Mouse (Mus musculus): Measurements from ENCODE around the gene C8g. TPM values are rescaled to one million over a fixed set of nuclear protein-coding genes. Genes with fewer than 3 reads are reported as not detected.

Gene C8g
- polyA plus RNA-seq, 1 experiment from 2014 or later = 106 TPM

DNA sequence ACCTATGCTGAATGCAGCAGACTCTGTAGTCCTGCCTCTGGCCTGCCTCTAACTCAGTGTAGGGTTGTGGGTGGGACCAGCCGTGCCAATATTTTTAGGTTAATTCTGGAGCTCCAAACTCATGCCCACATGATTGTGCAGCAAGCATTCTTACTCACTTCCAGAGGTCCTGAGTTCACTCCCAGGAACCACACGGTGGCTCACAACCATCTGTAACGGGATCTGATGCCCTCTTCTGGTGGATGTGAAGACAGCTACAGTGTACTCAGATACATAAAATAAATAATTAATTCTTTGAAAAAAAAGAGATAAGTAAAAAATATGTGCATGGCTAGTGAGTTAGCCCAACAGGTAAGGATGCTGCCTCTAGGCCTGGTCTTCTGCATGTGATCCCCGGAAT lies 5.1 kb downstream of the C8g start:
- H3K36me3 ChIP-seq (replicated peaks; ENCODE audit: insufficient read depth, low read length) = no peaks in the 10 kb centered on the region
- no peak for DNase-seq

DNA sequence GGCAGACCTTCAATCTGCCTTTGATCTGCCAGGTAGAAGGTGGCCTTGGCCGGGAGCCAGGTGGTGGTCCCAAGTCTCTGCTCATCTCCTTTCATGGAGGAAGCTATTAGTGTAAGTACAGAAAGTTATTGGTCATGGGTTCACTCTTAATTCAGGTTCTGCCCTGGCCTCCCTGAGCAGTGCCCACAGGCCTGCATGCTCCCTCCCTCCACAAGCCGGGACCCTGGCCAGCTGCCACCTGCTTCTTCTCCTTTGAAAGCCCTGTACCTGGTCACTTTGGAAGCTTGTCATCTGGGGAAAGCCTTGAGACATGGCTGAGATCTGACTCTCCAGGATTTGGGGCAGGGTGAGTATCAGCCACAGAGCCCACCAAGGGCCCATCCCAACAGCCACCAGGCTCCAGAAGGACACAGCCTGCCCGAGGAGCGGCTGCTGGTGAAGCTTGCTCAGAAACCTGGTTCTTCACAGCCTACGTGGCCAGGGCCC lies 8.0 kb downstream of the C8g start, which contains the start of gene Lcn12:
Gene Lcn12 (minus strand): TSS at position 436 of the 486 bp plus-strand sequence.
- H3K4me3 ChIP-seq (ENCODE audit: low read depth, low read length) = no peak within 1 kb of the TSS
- no peak within 1 kb of the TSS for H3K4me2 ChIP-seq (ENCODE audit: low read depth, low read length)
- no peak within 1 kb of the TSS for H3K27ac ChIP-seq (ENCODE audit: low read depth)
- 77% methylated on average over 5 of the region's 5 CpGs for WGBS (ENCODE audit: insufficient replicate concordance)
- no peaks in the 10 kb centered on the region for H3K36me3 ChIP-seq (replicated peaks; ENCODE audit: insufficient read depth, low read length)
- no peaks in the 10 kb centered on the region for H3K4me1 ChIP-seq (ENCODE audit: insufficient read depth)
- DNase-seq = no peak
- no peak for ATAC-seq
- no peak within 1 kb of the TSS for H3K9ac ChIP-seq (replicated peaks)
- no peaks in the 10 kb centered on the region for H3K9me3 ChIP-seq (ENCODE audit: low read length)
- H3K27me3 ChIP-seq (ENCODE audit: insufficient read depth, low read length) = no peaks in the 10 kb centered on the region
- TF ChIP-seq EP300 (IDR thresholded peaks at IDR 0.05; ENCODE audit: low read depth) = no peak
- no peak for TF ChIP-seq CTCF (IDR thresholded peaks at IDR 0.05; ENCODE audit: low read depth)

More for the DNA sequence above, 5.1 kb downstream of the C8g start:
- H3K4me3 ChIP-seq (ENCODE audit: low read depth, low read length) = no peak overlapping the region
- no peak overlapping the region for H3K9ac ChIP-seq (replicated peaks)
- H3K9me3 ChIP-seq (ENCODE audit: low read length) = no peaks in the 10 kb centered on the region
- peaks cover 14% of the 10 kb centered on the region for H3K4me1 ChIP-seq (ENCODE audit: insufficient read depth)
- H3K4me2 ChIP-seq (ENCODE audit: low read depth, low read length) = no peak overlapping the region
- H3K27ac ChIP-seq (ENCODE audit: low read depth) = no peak overlapping the region
- ATAC-seq = no peak
- H3K27me3 ChIP-seq (ENCODE audit: insufficient read depth, low read length) = no peaks in the 10 kb centered on the region
- 42% methylated on average over 4 of the region's 4 CpGs for WGBS (ENCODE audit: insufficient replicate concordance)
- no peak for TF ChIP-seq EP300 (IDR thresholded peaks at IDR 0.05; ENCODE audit: low read depth)
- TF ChIP-seq CTCF (IDR thresholded peaks at IDR 0.05; ENCODE audit: low read depth) = peak; percentile 64

DNA sequence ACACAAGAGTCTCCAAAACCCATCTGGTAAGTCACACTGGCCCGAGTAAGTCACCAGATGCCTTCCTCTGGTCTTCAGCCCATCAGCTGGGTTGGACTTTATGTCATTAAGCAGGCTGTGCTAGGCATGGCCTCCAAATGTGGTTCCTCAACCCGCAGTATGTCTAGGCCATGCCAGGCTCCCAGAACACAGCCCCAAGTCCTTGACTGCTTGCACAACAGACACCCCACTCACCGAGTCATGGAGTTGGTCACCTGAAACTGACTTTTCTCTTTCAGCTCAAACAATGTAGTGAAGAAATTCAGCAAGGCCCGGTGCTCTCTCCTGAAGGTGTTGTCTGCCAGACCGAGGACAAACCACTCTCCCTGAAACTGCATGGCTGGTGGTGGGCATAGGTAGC lies 8.5 kb downstream of the C8g start:
- ATAC-seq (no peak), DNase-seq (no peak)
- no peaks in the 10 kb centered on the region for H3K9me3 ChIP-seq (ENCODE audit: low read length)
- 73% methylated on average over 5 of the region's 5 CpGs for WGBS (ENCODE audit: insufficient replicate concordance)
- no peaks in the 10 kb centered on the region for H3K36me3 ChIP-seq (replicated peaks; ENCODE audit: insufficient read depth, low read length)
- TF ChIP-seq CTCF (IDR thresholded peaks at IDR 0.05; ENCODE audit: low read depth) (no peak), EP300 (IDR thresholded peaks at IDR 0.05; ENCODE audit: low read depth) (no peak)
- H3K27ac ChIP-seq (ENCODE audit: low read depth) = no peak overlapping the region
- no peak overlapping the region for H3K9ac ChIP-seq (replicated peaks)
- H3K4me1 ChIP-seq (ENCODE audit: insufficient read depth) = no peaks in the 10 kb centered on the region
- no peak overlapping the region for H3K4me2 ChIP-seq (ENCODE audit: low read depth, low read length)
- no peak overlapping the region for H3K4me3 ChIP-seq (ENCODE audit: low read depth, low read length)
- H3K27me3 ChIP-seq (ENCODE audit: insufficient read depth, low read length) = no peaks in the 10 kb centered on the region

DNA sequence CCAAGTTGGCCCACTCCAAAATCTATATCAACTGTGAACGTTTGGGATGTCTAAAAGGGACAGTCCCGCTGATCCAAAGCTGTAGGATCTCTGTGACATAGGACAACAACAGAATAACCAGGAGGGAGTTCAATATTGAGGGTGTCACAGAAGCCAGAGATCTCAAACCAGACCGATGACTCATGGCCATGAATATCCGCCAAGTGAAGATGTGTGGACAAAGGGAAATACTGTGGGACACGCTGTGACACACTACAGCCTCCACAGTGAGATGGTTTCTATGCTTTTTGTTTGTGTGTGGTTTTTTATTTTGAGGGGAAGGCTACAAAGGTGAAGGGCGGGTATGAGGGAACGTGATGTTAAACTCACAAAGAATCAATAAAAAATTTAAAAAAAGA lies 12.8 kb downstream of the C8g start:
- H3K4me2 ChIP-seq (ENCODE audit: low read depth, low read length) = no peak overlapping the region
- WGBS (ENCODE audit: insufficient replicate concordance) = 69% methylated on average over 7 of the region's 7 CpGs
- no peak for TF ChIP-seq EP300 (IDR thresholded peaks at IDR 0.05; ENCODE audit: low read depth)
- TF ChIP-seq CTCF (IDR thresholded peaks at IDR 0.05; ENCODE audit: low read depth) = no peak
- H3K9ac ChIP-seq (replicated peaks) = no peak overlapping the region
- peaks cover 9% of the 10 kb centered on the region; the same call in 1 of the 2 replicates for H3K4me1 ChIP-seq (ENCODE audit: insufficient read depth)
- ATAC-seq (no peak), DNase-seq (no peak)
- H3K4me3 ChIP-seq (ENCODE audit: low read depth, low read length) = no peak overlapping the region
- H3K27me3 ChIP-seq (ENCODE audit: insufficient read depth, low read length) = no peaks in the 10 kb centered on the region
- no peaks in the 10 kb centered on the region for H3K36me3 ChIP-seq (replicated peaks; ENCODE audit: insufficient read depth, low read length)
- no peaks in the 10 kb centered on the region for H3K9me3 ChIP-seq (ENCODE audit: low read length)
- no peak overlapping the region for H3K27ac ChIP-seq (ENCODE audit: low read depth)

DNA sequence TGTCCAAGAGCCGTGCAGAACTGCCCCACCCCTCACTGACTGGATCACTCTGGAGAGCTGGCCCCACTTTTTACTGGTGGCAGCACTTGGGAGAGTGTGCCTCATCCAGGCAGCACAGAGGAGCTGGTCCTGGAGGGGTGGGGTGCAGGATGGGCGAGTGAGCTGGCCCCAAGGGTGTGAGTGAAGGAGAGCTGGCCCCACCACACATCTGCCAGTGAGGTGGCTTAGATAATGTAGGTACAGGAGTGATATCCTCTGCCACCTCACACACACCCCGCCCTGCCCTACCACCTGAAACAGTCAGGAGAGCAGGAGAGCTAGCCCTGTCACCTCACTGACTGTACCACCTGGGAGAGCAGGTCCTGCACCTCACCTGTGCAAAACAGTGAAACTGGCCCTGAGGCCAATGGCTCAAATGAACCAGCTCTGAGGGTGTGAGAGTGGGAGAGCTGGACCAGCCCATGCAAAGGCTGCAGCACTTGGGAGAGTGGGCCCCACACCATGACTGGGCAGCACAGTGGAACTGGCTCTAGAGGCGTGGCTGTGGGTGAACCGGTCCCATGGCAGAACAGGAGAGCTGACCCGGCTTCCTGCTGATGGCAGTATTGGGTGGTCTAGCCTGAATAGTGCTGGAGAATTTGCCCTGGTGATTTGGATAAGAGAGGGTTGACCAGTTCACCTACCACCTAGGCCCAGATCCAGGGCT lies 13.4 kb downstream of the C8g start:
- WGBS (ENCODE audit: insufficient replicate concordance) = 80% methylated on average over 6 of the region's 6 CpGs
- peaks cover 9% of the 10 kb centered on the region; the same call in 1 of the 2 replicates for H3K4me1 ChIP-seq (ENCODE audit: insufficient read depth)
- H3K4me2 ChIP-seq (ENCODE audit: low read depth, low read length) = no peak overlapping the region
- no peaks in the 10 kb centered on the region for H3K36me3 ChIP-seq (replicated peaks; ENCODE audit: insufficient read depth, low read length)
- H3K27ac ChIP-seq (ENCODE audit: low read depth) = no peak overlapping the region
- H3K27me3 ChIP-seq (ENCODE audit: insufficient read depth, low read length) = no peaks in the 10 kb centered on the region
- TF ChIP-seq CTCF (IDR thresholded peaks at IDR 0.05; ENCODE audit: low read depth) (no peak), EP300 (IDR thresholded peaks at IDR 0.05; ENCODE audit: low read depth) (no peak)
- H3K9me3 ChIP-seq (ENCODE audit: low read length) = no peaks in the 10 kb centered on the region
- DNase-seq (no peak), ATAC-seq (no peak)
- no peak overlapping the region for H3K4me3 ChIP-seq (ENCODE audit: low read depth, low read length)
- no peak overlapping the region for H3K9ac ChIP-seq (replicated peaks)

DNA sequence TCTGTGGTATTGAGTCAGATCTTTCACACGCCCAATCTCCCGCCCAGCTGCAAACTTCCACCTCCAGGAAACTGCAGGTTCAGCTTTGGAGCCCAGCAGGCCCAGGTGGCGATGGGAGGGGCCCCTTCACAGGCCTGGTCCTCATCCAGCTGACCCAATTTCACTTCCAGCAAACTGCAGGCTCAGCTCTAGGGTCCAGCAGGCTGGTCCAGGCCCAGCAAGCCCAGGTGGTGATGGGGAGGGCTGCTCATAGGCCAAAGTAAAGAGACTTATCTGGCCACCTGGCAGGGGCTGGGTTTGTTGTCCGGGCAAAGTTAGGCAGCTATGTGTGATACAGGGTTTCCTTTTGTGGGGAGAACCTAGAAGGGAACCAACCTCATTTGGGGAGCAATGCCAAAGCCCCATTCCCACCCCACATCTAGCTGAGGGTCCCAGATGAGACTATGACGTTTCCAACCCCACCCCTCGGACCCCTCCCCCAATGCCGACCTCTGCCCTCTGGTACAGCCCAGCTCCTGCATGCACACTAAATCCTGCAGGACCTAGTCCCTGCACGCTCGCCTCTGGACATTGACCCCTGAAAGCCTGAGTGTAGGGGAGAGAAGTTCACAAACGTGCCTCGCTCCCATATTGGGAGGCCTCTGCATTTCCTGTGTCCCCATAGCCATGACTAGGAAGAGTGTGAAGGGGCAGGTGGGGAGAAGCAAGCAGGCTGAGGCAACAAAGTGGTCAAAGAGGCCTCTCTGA lies 16.4 kb downstream of the C8g start:
- no peak overlapping the region for H3K9ac ChIP-seq (replicated peaks)
- DNase-seq = peak; percentile 40
- 54% methylated on average over 11 of the region's 11 CpGs for WGBS (ENCODE audit: insufficient replicate concordance)

More for the DNA sequence above, 16.4 kb downstream of the C8g start:
- Histone ChIP-seq H3K27ac (ENCODE audit: low read depth) (peak overlapping the region; percentile 44; the same call in 1 of the 2 replicates), H3K27me3 (ENCODE audit: insufficient read depth, low read length) (no peaks in the 10 kb centered on the region), H3K9me3 (ENCODE audit: low read length) (no peaks in the 10 kb centered on the region), H3K4me2 (ENCODE audit: low read depth, low read length) (no peak overlapping the region), H3K36me3 (replicated peaks; ENCODE audit: insufficient read depth, low read length) (no peaks in the 10 kb centered on the region), H3K4me1 (ENCODE audit: insufficient read depth) (peaks cover 9% of the 10 kb centered on the region; the same call in 1 of the 2 replicates), H3K4me3 (ENCODE audit: low read depth, low read length) (no peak overlapping the region)
- ATAC-seq = peak; percentile 87
- TF ChIP-seq EP300 (IDR thresholded peaks at IDR 0.05; ENCODE audit: low read depth) (no peak), CTCF (IDR thresholded peaks at IDR 0.05; ENCODE audit: low read depth) (no peak)
